Mouse (Mus musculus) hindbrain, postnatal 0 days (tissue): Measurements from ENCODE around the gene Ippk. TPM values are rescaled to one million over a fixed set of nuclear protein-coding genes. Genes with fewer than 3 reads are reported as not detected.

Experiments
- ATAC-seq: fragments of 200-750 bp; cut with Nextera tagmentation; 2 replicates; pipeline ENCODE4 v1.8.0; 2017; ENCODE audit warnings: mild to moderate bottlenecking, moderate TSS enrichment, moderate library complexity
- DNase-seq: peaks from one replicate; pipeline ENCODE4 v3.0.0-alpha.2; 2015; ENCODE audit warnings: low spot score
- H3K27ac ChIP-seq: fragments of 300-500 bp; sonication (generic); 2 replicates; pipeline ENCODE4 v1.5.1; 2014; ENCODE audit warnings: mild to moderate bottlenecking
- H3K27me3 ChIP-seq: fragments of 300-500 bp; sonication (generic); 2 replicates; pipeline ENCODE4 v1.6.1; 2014; ENCODE audit warnings: low read length, mixed read lengths; ENCODE audit not compliant: insufficient read depth
- H3K36me3 ChIP-seq: fragments of 300-500 bp; sonication (generic); 2 replicates; pipeline ENCODE4 v1.6.1; 2014; ENCODE audit warnings: low read length, mixed read lengths; ENCODE audit not compliant: insufficient read depth
- H3K4me1 ChIP-seq: fragments of 300-500 bp; sonication (generic); 2 replicates; pipeline ENCODE4 v1.6.1; 2014; ENCODE audit warnings: antibody characterized with exemption, low read length, mixed read lengths; ENCODE audit not compliant: insufficient read depth
- H3K4me2 ChIP-seq: fragments of 300-500 bp; sonication (generic); 2 replicates; pipeline ENCODE4 v1.6.1; 2014; ENCODE audit warnings: low read depth, mild to moderate bottlenecking, low read length, moderate library complexity, mixed read lengths
- H3K4me3 ChIP-seq: fragments of 300-500 bp; sonication (generic); 2 replicates; pipeline ENCODE4 v1.5.1; 2014; ENCODE audit warnings: low read length
- H3K9ac ChIP-seq: fragments of 300-500 bp; sonication (generic); replicated peaks from 2 replicates; pipeline ENCODE4 v1.6.1; 2014; ENCODE audit warnings: mild to moderate bottlenecking, low read length, moderate library complexity, mixed read lengths
- H3K9me3 ChIP-seq: fragments of 300-500 bp; sonication (generic); 2 replicates; pipeline ENCODE4 v1.6.1; 2016; ENCODE audit warnings: low read length, mixed read lengths
- CTCF ChIP-seq: IDR thresholded peaks from 2 replicates; pipeline ENCODE4 v1.5.1; 2016; ENCODE audit warnings: antibody characterized with exemption, control low read depth, low read depth
- WGBS: fragments of 180-500 bp; shearing (Covaris S2); extraction: QIAGEN DNeasy Blood & Tissue Kit; methylation state at CpG from one replicate; pipeline ENCODE4 v1.1.7; 2014; 5-methylcytosine and 5-hydroxymethylcytosine counted together
- polyA plus RNA-seq: library from polyadenylated mRNA; unstranded; fragments of >200 nt; fragmentation: Nextera tagmentation; extraction: Ambion mirVana; gene quantifications from 2 replicates; pipeline ENCODE4 v1.2.1, GENCODE M21; 2015
- total RNA-seq: library from RNA; depleted of rRNA; stranded (reverse); fragments of >200 nt; gene quantifications from 2 replicates; pipeline ENCODE4 v1.2.3, GENCODE M21; 2014

Ippk gene
- total and polyA plus RNA-seq, 2 experiments from 2014 or later: 10.2 to 11.9 TPM

- no peaks in the 10 kb centered on the region for H3K9me3 ChIP-seq
- no peak overlapping the region for H3K27ac ChIP-seq
- 91% methylated on average over 1 of the region's 1 CpGs for WGBS
- H3K36me3 ChIP-seq: no peaks in the 10 kb centered on the region
- peaks cover 2% of the 10 kb centered on the region; the same call in 1 of the 2 replicates for H3K4me1 ChIP-seq
- no peak overlapping the region for H3K4me2 ChIP-seq
- H3K9ac ChIP-seq: no peak overlapping the region
- DNase-seq: no peak
- ATAC-seq: peak; percentile 59; the same call in 1 of the 2 replicates
- no peak overlapping the region for H3K4me3 ChIP-seq
- TF ChIP-seq CTCF: no peak
- H3K27me3 ChIP-seq: no peaks in the 10 kb centered on the region
These were observed 7.1 kb downstream of the Ippk start for GRCm38 (mm10) chr13:49428042-49428675.

GRCm38 (mm10) chr13:49430529-49430928 lies 9.5 kb downstream of the Ippk start:
- Histone ChIP-seq H3K9me3 (no peaks in the 10 kb centered on the region), H3K4me3 (no peak overlapping the region), H3K4me2 (no peak overlapping the region), H3K27ac (no peak overlapping the region), H3K4me1 (no peaks in the 10 kb centered on the region), H3K27me3 (no peaks in the 10 kb centered on the region), H3K9ac (no peak overlapping the region), H3K36me3 (peaks cover 4% of the 10 kb centered on the region)
- DNase-seq: no peak
- no peak for TF ChIP-seq CTCF
- no peak for ATAC-seq
- 80% methylated on average over 4 of the region's 4 CpGs for WGBS

- H3K4me1 ChIP-seq: no peaks in the 10 kb centered on the region
- no peak overlapping the region for H3K27ac ChIP-seq
- no peaks in the 10 kb centered on the region for H3K27me3 ChIP-seq
- no peak for TF ChIP-seq CTCF
- no peaks in the 10 kb centered on the region for H3K9me3 ChIP-seq
- ATAC-seq (no peak), DNase-seq (no peak)
- peaks cover 22% of the 10 kb centered on the region for H3K36me3 ChIP-seq
- H3K4me3 ChIP-seq: no peak overlapping the region
- 97% methylated on average over 2 of the region's 2 CpGs for WGBS
- H3K9ac ChIP-seq: no peak overlapping the region
- no peak overlapping the region for H3K4me2 ChIP-seq
These were observed 12.4 kb downstream of the Ippk start for GRCm38 (mm10) chr13:49433268-49434029.

GRCm38 (mm10) chr13:49435745-49436144 lies 14.7 kb downstream of the Ippk start:
- no peak overlapping the region for H3K27ac ChIP-seq
- H3K4me1 ChIP-seq: no peaks in the 10 kb centered on the region
- ATAC-seq (no peak), DNase-seq (no peak)
- no peak overlapping the region for H3K9ac ChIP-seq
- peaks cover 22% of the 10 kb centered on the region for H3K36me3 ChIP-seq
- no peaks in the 10 kb centered on the region for H3K9me3 ChIP-seq
- no peaks in the 10 kb centered on the region for H3K27me3 ChIP-seq
- H3K4me3 ChIP-seq: no peak overlapping the region
- 81% methylated on average over 1 of the region's 1 CpGs for WGBS
- H3K4me2 ChIP-seq: no peak overlapping the region
- no peak for TF ChIP-seq CTCF

GRCm38 (mm10) chr13:49436170-49436569 lies 15.1 kb downstream of the Ippk start:
- Histone ChIP-seq H3K4me3 (no peak overlapping the region), H3K27me3 (no peaks in the 10 kb centered on the region), H3K9me3 (no peaks in the 10 kb centered on the region), H3K4me1 (no peaks in the 10 kb centered on the region), H3K9ac (no peak overlapping the region), H3K4me2 (no peak overlapping the region), H3K36me3 (peaks cover 22% of the 10 kb centered on the region), H3K27ac (no peak overlapping the region)
- DNase-seq (peak; percentile 12), ATAC-seq (peak; percentile 43; the same call in 1 of the 2 replicates)
- 77% methylated on average over 4 of the region's 4 CpGs for WGBS
- no peak for TF ChIP-seq CTCF

GRCm38 (mm10) chr13:49444451-49444850 lies 23.4 kb downstream of the Ippk start:
- Histone ChIP-seq H3K4me2 (no peak overlapping the region), H3K36me3 (peaks cover 27% of the 10 kb centered on the region), H3K4me1 (no peaks in the 10 kb centered on the region), H3K4me3 (no peak overlapping the region), H3K27me3 (no peaks in the 10 kb centered on the region), H3K27ac (no peak overlapping the region), H3K9ac (no peak overlapping the region), H3K9me3 (no peaks in the 10 kb centered on the region)
- no peak for DNase-seq
- WGBS: 94% methylated on average over 6 of the region's 6 CpGs
- TF ChIP-seq CTCF: no peak
- no peak for ATAC-seq

- WGBS: 39% methylated on average over 5 of the region's 5 CpGs
- H3K27ac ChIP-seq: no peak overlapping the region
- H3K36me3 ChIP-seq: peaks cover 17% of the 10 kb centered on the region; the same call in 1 of the 2 replicates
These were observed 28.3 kb downstream of the Ippk start for GRCm38 (mm10) chr13:49449318-49449749.

More at GRCm38 (mm10) chr13:49449318-49449749, 28.3 kb downstream of the Ippk start:
- H3K4me3 ChIP-seq: no peak overlapping the region
- ATAC-seq (peak; percentile 91), DNase-seq (peak; percentile 89)
- no peaks in the 10 kb centered on the region for H3K4me1 ChIP-seq
- no peaks in the 10 kb centered on the region for H3K27me3 ChIP-seq
- no peak overlapping the region for H3K4me2 ChIP-seq
- H3K9me3 ChIP-seq: no peaks in the 10 kb centered on the region
- no peak overlapping the region for H3K9ac ChIP-seq
- peak; percentile 99 for TF ChIP-seq CTCF
